Mouse (Mus musculus) T-helper 2 cell (primary cell): Measurements from ENCODE around the gene Dnm2.
"Not testable (repeated sequence)": the region's sequence is repeated elsewhere in the genome, so short reads cannot be mapped to it uniquely, and the experiment has no call there.

Experiments
- in situ Hi-C: fragments of 300-600 bp; cut with MboI, MseI; formaldehyde crosslinking; loops from one replicate; pipeline ENCODE4 v1.15.1; 2025; ENCODE audit warnings: high pct_unique_total_duplicates

The Dnm2 gene

DNA sequence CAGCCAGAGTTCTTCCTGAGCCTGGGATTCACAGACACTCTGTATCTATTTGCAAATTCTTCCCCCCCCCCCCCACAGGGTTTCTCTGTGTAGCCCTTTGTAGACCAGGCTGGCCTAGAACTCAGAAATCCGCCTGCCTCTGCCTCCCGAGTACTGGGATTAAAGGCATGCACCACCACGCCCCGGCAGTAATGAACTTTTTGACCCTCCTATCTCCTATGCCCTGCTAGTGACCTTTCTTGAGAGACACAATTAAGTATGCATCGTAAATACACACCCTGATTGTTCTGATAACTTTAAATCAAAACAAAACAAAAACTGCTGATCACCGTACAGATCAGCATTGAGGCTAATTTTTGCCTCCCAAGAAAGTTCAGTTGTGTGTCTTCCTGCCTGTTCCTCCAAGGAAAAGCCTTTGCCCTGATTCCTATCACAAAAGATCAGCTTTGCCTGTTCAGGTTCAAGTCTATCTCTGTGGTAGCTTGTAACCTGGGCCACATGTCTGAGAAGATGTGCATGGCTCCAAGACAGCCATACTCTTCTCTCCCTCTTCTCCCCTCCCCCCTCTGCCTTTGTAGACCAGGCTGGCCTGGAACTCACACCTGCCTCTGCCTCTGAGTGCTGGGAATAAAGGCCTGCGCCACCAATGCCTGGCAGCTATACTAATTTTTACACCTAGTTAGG, 31.7 kb downstream of the Dnm2 start:
- in situ Hi-C loops = no loop called here

DNA sequence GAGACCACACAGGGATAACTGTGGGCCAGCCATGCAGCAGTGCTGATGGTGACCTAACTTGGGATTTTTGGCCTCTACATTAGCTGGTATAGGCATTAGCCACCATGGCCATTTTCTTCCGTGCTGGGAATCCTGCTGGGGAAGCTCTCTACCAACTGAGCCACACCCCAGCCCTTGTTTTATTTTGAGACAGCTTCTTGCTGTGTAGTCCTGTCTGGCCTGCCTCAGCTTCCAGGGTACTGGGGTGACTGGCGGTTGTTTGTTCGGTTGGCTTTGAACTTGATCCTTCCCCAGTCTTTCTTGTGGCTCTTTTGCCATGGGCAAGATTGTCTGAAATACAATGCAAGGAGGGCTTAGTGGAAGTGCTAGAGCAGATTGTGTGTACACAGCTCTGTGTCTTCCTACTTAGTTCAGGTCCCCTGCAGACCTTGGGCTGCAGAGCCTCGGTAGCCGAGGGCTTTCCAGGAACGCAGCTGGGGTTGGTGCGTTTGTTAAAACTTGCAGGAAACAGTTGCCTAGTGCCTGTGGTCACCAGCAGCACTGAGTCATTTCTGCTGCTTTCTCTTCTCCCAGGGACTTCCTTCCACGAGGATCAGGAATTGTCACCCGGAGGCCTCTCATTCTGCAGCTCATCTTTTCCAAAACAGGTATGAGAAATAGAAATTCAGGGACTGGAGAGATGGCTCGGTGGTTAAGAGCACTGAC, 32.4 kb downstream of the Dnm2 start:
- in situ Hi-C loops = no loop called here

DNA sequence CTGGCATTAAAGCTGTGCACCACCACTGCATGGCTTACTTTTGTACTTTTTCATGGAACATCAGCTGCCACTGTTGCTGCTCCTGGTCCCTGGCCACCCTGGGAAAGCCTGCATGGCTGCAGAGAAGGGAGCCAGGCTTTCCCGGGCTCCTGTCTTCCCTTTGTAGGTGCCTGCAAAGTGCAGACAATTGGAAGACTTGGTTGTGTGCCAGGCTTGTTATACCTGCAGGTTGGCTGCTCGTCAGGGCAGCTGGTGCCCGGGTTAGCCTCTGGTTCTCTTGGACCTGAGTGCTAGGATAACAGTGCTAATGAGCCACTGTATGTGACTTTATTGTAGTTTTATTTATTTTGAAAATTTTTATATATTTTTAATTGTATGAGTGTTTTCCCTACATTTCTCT, 34.1 kb downstream of the Dnm2 start:
- in situ Hi-C loops = no loop called here

DNA sequence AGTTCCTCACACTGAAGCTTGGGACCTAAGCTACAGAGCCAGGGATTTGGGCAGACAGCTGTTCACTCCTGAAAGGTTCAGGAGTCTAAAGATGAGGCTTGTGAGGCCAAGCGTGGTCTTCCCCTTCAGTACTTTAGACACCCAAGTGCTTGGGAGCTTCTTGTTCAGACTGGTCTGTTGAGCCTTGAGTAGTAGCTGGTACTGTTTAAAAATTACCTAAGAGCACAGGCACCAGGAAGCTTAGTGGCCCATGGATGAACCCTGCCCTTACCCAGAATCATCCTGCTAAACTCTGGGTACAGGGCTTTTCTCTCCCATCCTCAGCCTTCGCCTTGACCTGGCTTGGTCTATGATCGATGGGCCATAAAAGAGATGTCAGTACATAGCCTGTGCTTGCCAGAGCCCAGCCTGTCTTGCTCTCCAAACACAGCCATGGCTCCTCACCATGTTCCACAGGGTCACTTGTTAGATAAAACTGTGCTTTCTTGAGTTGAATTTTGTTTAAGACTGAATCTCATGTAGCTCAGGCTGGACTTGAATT, 35.8 kb downstream of the Dnm2 start:
- in situ Hi-C loops = loop anchor here (5.0 kb wide), 1 partner anchor 48 kb away; the partner anchor contains the start of gene Qtrt1

DNA sequence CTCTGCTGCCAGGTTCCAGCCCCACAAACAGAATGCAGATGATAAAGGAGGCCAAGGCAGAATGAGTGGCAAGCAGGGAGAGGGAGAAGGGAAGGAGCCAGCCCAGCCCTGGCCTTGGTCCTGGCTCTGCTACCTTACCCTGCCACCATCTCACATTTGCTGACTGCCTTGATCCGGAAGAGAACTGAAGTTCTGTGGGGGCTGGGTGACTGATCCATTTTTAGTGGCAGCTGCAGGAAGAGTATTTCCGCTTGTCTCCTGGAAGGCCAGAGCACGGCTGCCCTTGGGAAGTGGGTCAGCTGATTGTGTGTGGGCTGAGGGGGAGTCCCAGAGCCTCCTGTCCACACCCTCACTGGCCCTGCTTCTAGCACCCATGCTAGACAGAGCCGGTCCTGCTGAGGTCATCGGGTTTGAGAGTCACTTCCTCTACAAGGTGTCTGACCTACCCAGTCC, 38.5 kb downstream of the Dnm2 start:
- in situ Hi-C loops = loop anchor here (5.0 kb wide), 1 partner anchor 51 kb away; the partner anchor contains the start of gene Qtrt1

DNA sequence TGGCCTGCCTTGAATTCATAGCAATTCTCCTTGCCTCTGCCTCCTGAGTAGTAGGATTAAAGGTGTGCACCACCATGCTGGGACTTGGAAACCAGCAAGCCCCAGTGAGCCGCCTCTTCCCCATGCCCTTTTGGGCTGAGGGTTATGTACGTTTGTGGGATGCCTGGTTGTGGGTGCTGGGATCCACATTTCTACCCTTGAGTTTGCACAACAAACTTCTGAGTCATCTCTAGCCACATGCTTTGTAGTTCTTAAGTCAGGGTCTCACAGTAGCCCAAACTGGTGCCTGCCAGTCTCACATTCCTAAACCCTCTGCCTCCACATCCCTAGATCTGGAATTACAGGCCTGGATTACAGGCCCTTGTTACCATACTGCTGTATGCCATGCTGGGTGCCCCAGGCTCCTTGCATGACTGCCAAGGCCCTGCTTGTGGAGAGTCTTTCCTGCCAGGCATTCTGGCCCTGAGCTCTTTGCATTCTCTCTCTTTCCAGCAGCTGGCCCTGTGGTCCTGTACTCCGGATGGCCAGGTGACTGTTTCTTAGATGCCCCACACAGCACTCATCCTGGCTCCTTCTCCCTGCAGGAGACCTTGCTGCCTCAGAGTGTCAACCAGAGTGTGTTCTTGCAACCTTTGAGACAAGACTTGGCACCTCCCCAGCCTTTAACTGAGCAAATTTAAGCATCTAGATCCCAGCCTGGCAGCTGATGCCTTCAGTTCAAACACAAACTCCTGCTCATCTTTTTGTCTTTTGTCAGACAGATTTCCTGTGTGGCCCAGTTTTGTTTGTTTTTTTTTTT, 39.3 kb downstream of the Dnm2 start:
- in situ Hi-C loops = loop anchor here (5.0 kb wide), 1 partner anchor 52 kb away; the partner anchor contains the start of gene Qtrt1

DNA sequence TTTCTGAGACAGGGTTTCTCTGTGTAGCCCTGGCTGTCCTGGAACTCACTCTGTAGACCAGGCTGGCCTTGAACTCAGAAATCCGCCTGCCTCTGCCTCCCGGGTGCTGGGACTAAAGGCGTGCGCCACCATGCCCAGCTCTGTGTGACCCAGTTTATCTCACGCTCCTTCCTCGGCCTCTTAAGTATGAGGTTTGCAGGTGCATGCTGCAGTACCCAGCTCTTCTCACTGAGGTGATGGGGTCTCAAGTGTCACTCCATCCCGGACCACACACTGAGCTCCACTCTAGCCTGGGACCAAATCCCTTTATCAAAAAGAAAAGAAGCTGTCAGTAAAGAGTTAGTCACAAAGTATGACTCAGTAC, 39.8 kb downstream of the Dnm2 start:
- in situ Hi-C loops = loop anchor here (5.0 kb wide), 1 partner anchor 52 kb away; the partner anchor contains the start of gene Qtrt1

DNA sequence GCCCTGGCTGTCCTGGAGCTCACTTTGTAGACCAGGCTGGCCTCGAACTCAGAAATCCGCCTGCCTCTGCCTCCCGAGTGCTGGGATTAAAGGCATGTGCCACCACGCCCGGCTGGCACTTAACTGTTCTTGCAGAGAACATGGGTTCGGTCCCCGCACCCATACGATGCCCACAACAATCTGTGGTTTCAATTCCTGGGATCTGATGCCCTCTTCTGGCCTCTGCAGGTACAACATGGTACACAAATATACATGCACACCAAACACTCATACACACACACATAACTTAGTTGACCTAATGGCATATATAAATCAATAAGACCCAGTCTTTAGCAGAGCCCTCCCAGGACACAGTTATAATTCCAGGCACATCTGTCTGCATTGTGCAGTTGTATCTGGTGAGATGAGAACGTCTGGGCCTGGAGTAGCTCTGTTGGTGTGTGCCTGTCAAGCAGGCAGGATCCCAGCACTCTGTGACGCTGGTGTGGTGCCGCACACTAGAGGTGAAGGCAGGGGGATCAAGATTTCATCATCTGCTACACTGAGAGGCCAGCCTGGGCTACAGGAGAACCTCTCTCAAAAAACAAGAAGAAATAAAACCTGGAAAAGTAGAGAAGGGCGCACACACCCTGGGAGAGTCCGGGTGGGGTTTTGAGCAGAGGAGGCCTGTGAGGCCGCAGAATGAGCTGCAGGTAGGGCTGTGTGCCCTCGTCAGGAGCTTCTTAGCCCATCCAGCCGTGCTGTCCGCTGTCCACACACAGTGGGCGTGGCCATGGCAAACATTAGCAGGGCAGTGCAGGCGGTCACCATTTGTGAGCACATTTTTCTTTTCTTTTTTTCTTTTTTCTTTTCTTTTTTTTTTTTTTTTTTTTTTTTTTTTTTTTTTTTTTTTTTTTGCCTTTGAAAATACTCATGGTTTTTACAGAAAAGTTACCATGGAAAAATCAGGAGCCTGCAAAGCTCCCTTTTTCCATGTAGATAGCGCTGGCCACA, 44.6 kb downstream of the Dnm2 start:
- in situ Hi-C loops = no loop called here

DNA sequence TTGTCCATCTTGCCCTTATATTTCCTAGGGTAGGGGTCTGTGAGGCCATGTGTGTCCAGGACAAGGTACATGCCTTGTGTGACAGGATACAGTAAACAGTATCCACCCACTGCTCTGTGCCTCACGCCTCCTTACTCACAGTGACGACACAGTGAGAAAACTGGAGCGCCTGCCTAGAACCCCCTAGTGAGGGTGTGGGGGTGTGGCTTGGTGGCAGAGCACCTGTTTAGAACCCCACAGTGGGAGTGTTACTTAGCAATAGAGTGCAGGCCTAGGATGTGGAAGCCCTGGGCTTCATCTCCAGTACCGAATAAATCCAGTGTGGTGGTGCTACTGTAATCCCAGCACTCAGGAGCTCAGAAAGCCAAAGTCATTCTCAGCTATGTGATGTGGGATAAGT, 48.2 kb downstream of the Dnm2 start:
- in situ Hi-C loops = no loop called here

DNA sequence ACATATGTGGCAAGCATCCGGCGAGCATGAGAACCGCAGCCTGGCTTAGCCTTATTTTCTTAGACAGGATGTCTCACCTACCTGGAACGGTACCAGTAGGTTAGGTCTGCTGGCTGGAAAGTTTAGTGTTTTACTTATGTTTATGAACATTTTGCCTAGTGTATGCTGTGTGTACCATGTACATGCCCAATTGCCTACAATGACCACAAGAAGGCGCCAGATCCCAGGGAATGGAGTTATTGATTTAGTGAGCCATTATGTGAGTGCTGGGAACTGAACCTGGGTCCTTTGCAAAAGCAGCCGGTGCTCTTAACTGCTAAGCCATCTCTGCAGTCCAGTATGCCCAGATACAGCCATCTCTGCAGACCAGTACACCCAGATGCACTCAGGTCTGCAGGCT, 53.0 kb downstream of the Dnm2 start:
- in situ Hi-C loops = no loop called here

DNA sequence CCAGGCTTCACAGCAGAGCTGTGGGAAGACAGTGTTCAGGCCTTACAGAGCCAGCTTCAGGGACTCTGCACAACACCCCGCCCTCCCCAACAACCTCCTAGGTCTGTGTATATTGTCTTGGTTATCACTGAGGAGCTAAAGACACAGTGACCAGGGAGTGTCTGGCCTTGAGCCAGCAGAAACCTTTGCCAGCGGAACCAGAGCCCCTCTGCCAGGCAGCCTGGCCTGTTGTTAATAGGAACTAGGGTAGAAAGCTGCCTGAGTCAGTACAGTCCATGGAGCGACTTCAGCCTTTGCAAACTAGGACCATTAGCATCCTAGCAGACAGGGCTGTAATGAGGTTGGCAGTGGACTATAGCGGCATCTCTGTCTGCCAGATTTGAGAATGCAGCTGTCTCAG, 59.4 kb downstream of the Dnm2 start:
- in situ Hi-C loops = no loop called here

DNA sequence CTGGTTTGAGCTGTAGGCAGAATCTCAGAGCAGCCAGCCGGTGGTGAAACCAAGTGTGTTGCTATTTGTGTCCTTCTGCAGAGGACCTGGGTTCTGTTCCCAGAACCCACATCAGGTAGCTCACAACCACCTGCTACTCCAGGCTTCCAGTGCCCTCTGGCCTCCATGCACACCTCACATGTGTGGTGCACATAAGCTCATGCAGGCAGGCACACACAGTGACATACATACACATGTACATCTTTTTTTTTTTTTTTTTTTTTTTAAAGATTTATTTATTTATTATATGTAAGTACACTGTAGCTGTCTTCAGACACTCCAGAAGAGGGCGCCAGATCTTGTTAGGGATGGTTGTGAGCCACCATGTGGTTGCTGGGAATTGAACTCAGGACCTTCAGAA, 63.5 kb downstream of the Dnm2 start:
- in situ Hi-C loops = not testable (repeated sequence)

DNA sequence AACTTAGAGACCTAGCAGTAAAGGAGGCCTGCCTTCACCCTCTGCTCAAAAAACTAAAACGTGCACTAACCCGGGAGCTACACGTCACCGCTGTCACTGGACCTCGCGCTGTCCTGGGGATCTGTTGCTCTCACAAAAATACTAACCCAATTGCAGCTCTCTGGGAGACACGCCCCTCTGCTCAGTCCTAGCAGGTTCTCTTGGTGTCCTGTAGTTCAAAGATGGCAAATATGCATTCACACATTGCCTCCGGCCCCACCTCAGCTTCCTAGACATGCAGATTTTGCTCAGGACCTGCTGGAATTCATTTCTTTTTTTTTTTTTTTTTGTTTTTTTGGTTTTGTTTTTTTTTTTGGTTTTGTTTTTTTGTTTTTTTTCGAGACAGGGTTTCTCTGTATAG, 66.0 kb downstream of the Dnm2 start:
- in situ Hi-C loops = no loop called here

DNA sequence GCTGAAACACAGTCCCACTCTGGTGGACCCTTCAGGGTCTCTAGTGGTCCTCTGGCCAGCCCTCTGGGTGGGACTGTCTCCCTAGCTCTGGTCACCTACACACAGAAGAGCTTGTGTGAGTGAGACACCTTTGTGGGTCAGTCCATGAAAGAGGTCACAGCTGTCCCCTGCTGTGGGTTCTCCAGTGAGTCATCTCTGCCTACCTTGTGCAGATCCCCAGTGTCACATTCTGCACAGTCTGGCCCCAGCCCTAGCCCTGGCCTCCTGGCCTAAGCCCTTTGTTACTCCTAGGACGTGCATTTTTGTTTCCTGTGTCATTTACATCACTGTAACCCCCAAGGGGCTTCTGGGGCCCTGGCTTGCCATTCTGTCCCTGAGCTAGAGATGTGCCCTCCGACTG, 69.2 kb downstream of the Dnm2 start:
- in situ Hi-C loops = no loop called here

DNA sequence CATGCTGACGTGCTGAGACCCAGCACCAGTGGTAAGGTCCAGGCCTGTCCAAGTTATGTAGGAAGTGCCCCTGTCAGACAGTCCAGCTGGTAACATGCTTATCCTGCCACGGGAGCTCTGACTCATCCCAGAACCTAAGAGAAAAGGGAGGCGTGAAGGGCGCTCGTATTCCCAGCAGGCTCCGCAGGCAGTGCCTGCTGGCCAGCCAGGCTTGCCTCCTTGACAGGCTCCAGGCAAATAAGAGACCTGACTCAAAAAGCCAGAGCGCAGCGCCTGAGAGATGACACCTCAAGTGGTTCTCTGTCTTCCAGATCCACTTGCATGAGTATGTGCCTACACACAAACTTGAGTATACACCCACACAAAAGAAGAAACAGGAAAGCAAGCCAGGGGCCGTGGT, 70.0 kb downstream of the Dnm2 start:
- in situ Hi-C loops = no loop called here

DNA sequence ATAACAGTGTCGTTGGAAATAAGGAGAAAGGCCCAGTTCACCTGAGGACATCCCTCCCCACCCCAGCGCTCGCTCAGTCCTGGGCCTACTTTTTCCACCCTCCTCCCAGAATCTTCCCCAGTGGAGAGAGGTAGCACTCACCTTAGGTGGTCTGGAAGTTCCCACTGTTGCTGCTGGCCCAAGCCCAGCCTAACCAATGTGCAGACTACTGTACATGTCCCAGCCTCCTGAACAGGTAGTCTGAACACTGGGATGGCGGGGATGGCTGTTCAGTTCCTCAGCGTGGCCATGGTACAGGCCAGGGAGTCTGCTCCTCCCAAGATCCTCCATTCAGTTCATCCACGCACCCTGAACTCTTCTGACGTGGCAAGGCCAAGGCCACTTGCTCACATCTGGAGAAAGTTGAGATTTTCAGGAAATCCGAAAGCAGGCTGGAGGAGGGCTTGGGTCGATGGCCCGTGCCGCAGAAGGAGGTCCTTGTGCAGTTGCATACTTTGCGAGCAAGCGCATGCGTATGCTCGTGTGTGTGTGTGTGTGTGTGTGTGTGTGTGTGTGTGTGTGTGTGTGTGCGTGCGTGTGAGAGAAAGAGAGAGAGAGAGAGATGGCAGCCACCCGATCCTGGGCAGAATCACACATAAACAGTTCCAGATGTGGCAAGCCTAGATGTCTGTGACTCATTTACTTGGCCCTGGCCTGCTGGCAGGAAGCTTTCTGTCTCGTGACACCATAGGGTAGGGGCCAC, 71.8 kb downstream of the Dnm2 start:
- in situ Hi-C loops = no loop called here

DNA sequence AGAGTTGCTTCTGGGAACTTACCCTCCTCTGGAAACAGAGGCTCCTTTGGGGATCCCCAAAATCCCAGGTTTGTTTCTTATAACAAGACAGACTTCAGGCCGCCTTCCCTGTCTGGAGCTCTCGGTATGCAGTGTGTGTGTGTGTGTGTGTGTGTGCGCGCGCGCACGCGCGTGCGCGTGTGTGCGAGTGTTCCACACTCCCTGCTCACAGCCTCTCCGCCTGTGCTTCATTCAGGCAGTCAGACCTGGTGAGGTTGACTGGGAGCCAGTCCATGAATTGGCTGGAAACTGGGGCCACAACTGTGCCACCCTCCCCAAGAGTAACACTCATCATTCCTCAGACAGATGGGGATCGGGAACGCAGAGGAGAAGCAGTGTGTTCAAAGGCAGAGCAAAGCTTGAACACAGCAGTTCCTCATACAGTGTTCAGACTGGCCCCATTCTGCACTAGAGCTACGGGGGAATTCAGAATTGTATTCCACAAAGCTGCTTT, 72.4 kb downstream of the Dnm2 start:
- in situ Hi-C loops = no loop called here

DNA sequence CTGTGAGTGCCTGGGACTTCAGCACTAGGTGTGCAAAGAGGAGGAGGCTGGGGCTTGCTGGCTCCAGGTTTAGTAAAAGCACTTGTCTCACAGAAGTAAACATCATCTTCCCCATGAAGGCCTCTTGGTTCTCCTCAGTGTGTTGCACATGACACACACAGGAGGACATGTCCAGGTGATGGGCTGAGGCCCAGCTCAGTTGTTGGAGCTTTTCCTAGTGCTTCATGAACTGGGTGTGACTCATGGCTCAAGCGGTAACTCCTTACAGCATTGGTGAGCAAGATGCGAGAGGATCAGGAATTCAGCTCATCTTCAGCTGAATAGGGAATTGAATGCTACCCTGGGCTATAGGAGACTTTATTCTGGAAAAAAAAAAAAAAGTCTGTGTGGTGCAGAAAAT, 73.0 kb downstream of the Dnm2 start:
- in situ Hi-C loops = no loop called here

DNA sequence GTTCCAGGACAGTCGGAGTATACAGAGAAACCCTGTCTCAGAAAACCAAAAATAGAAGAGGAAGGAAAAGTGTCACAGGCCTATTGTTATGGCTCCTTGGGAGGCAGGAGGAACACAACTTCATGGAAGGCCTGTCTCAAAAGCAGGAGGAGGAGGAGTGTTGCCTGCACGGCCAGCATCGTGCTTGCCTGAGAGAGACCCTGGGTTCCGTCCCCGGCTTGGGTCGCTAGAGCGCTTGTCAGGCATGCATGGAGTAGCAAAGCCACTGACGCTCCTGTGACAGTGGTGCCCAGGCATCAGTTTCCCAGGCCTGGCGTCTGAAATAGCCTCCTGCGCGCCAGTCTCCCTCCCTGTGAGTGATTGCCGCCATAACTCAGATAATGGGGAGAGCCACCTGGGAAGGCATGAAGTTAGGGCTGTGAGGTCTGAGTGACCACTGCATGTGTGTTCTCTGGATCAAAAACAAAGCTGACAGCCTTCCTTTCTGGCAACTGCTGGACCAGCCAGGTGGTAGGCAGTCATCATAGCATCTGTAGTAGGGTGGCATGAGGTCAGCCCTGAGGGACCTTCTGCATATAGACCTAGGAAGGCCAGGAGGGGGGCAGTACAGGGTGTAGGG, 73.7 kb downstream of the Dnm2 start:
- in situ Hi-C loops = no loop called here

DNA sequence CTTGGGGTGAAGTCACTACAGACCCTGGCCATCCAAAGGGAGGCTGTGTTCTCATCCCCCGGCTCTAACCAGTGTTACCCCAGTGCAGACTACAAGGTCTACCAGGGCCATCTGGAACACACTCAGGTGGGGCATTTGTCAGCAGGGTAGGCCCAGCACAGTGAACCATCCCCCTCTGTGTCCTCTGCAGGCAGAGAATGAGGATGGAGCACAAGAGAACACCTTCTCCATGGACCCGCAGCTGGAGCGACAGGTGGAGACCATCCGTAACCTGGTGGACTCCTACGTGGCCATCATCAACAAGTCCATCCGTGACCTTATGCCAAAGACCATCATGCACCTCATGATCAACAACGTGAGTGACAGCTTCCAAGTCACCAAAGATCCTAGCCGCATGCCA, 78.6 kb downstream of the Dnm2 start:
- in situ Hi-C loops = no loop called here
